Mouse (Mus musculus) kidney, embryonic 15.5 days (tissue): ENCODE measurements around the gene Cd180. TPM values are rescaled to one million over a fixed set of nuclear protein-coding genes. Genes with fewer than 3 reads are reported as not detected.

Experiments
- ATAC-seq: fragments of 200-750 bp; cut with Nextera tagmentation; replicated peaks from 2 replicates; pipeline ENCODE4 v1.8.0; 2017; ENCODE audit warnings: moderate TSS enrichment; ENCODE audit not compliant: low FRiP score
- H3K27ac ChIP-seq: fragments of 300-500 bp; sonication (generic); 2 replicates; pipeline ENCODE4 v1.5.1; 2015; ENCODE audit warnings: mild to moderate bottlenecking, inconsistent platforms
- H3K27me3 ChIP-seq: fragments of 300-500 bp; sonication (generic); 2 replicates; pipeline ENCODE4 v1.6.1; 2015; ENCODE audit warnings: inconsistent platforms
- H3K36me3 ChIP-seq: fragments of 300-500 bp; sonication (generic); 2 replicates; pipeline ENCODE4 v1.6.1; 2015; ENCODE audit warnings: inconsistent platforms
- H3K4me1 ChIP-seq: fragments of 300-500 bp; sonication (generic); 2 replicates; pipeline ENCODE4 v1.6.1; 2015; ENCODE audit warnings: inconsistent platforms
- H3K4me2 ChIP-seq: fragments of 300-500 bp; sonication (generic); 2 replicates; pipeline ENCODE4 v1.6.1; 2015; ENCODE audit warnings: moderate library complexity, mild to moderate bottlenecking, inconsistent platforms
- H3K4me3 ChIP-seq: fragments of 300-500 bp; sonication (generic); replicated peaks from 2 replicates; pipeline ENCODE4 v1.5.1; 2015; ENCODE audit warnings: mild to moderate bottlenecking, inconsistent platforms
- H3K9ac ChIP-seq: fragments of 300-500 bp; sonication (generic); 2 replicates; pipeline ENCODE4 v1.6.1; 2015; ENCODE audit warnings: mild to moderate bottlenecking, inconsistent platforms
- H3K9me3 ChIP-seq: fragments of 300-500 bp; sonication (generic); replicated peaks from 2 replicates; pipeline ENCODE4 v1.6.1; 2016; ENCODE audit warnings: inconsistent platforms
- WGBS: fragments of 180-500 bp; shearing (Covaris S2); methylation state at CpG from one replicate; pipeline ENCODE4 v1.1.7; 2015; ENCODE audit warnings: mixed read lengths; 5-methylcytosine and 5-hydroxymethylcytosine counted together
- polyA plus RNA-seq: library from polyadenylated mRNA; unstranded; fragments of >200 nt; fragmentation: Nextera tagmentation; extraction: Ambion mirVana; gene quantifications from 2 replicates; pipeline ENCODE4 v1.2.1, GENCODE M21; 2015

Cd180 gene
- polyA plus RNA-seq, 1 experiment from 2014 or later = 0.40 TPM

GRCm38 (mm10) chr13:102746803-102747561, 53.6 kb downstream of the Cd180 start:
- no peak overlapping the region for H3K9ac ChIP-seq
- no peak overlapping the region for H3K27ac ChIP-seq
- H3K36me3 ChIP-seq = peaks cover 68% of the 10 kb centered on the region
- no peak overlapping the region for H3K4me2 ChIP-seq
- WGBS = 91% methylated on average over 17 of the region's 17 CpGs
- H3K4me3 ChIP-seq = no peak overlapping the region
- no peak for ATAC-seq
- no peaks in the 10 kb centered on the region for H3K4me1 ChIP-seq
- no peaks in the 10 kb centered on the region for H3K27me3 ChIP-seq
- no peaks in the 10 kb centered on the region for H3K9me3 ChIP-seq

GRCm38 (mm10) chr13:102749194-102749593, 55.8 kb downstream of the Cd180 start:
- no peak overlapping the region for H3K4me2 ChIP-seq
- H3K9ac ChIP-seq = no peak overlapping the region
- no peak overlapping the region for H3K4me3 ChIP-seq
- H3K27ac ChIP-seq = no peak overlapping the region
- no peaks in the 10 kb centered on the region for H3K27me3 ChIP-seq
- no peaks in the 10 kb centered on the region for H3K9me3 ChIP-seq
- 0 out of 2 replicates have a peak, but pooled peaks cover 6% of the 10 kb centered on the region for H3K4me1 ChIP-seq
- 41% methylated on average over 6 of the region's 6 CpGs for WGBS
- no peak for ATAC-seq
- H3K36me3 ChIP-seq = peaks cover 64% of the 10 kb centered on the region

- H3K9ac ChIP-seq = no peak overlapping the region
- no peaks in the 10 kb centered on the region for H3K9me3 ChIP-seq
- H3K27ac ChIP-seq = no peak overlapping the region
- H3K4me1 ChIP-seq = 0 out of 2 replicates have a peak, but pooled peaks cover 6% of the 10 kb centered on the region
- no peak for ATAC-seq
- peaks cover 67% of the 10 kb centered on the region for H3K36me3 ChIP-seq
- H3K27me3 ChIP-seq = no peaks in the 10 kb centered on the region
- 87% methylated on average over 10 of the region's 10 CpGs for WGBS
- H3K4me2 ChIP-seq = no peak overlapping the region
- H3K4me3 ChIP-seq = no peak overlapping the region
Measured at GRCm38 (mm10) chr13:102749891-102750290, 56.5 kb downstream of the Cd180 start.

- H3K36me3 ChIP-seq = peaks cover 58% of the 10 kb centered on the region
- 78% methylated on average over 19 of the region's 19 CpGs for WGBS
Measured at GRCm38 (mm10) chr13:102753714-102754556, 60.6 kb downstream of the Cd180 start.

GRCm38 (mm10) chr13:102755124-102755523, 61.8 kb downstream of the Cd180 start:
- H3K4me3 ChIP-seq = no peak overlapping the region
- no peak overlapping the region for H3K9ac ChIP-seq
- H3K4me1 ChIP-seq = 0 out of 2 replicates have a peak, but pooled peaks cover 6% of the 10 kb centered on the region
- H3K4me2 ChIP-seq = no peak overlapping the region
- WGBS = 96% methylated on average over 8 of the region's 8 CpGs
- no peak overlapping the region for H3K27ac ChIP-seq
- no peaks in the 10 kb centered on the region for H3K9me3 ChIP-seq
- peaks cover 47% of the 10 kb centered on the region for H3K36me3 ChIP-seq
- no peaks in the 10 kb centered on the region for H3K27me3 ChIP-seq
- ATAC-seq = no peak

More at GRCm38 (mm10) chr13:102753714-102754556, 60.6 kb downstream of the Cd180 start:
- H3K9me3 ChIP-seq = no peaks in the 10 kb centered on the region
- no peak overlapping the region for H3K4me2 ChIP-seq
- H3K4me3 ChIP-seq = no peak overlapping the region
- 0 out of 2 replicates have a peak, but pooled peaks cover 6% of the 10 kb centered on the region for H3K4me1 ChIP-seq
- 0 out of 2 replicates have a peak, but pooled peaks have one; percentile 12 for ATAC-seq
- H3K27ac ChIP-seq = 0 out of 2 replicates have a peak overlapping the region, but pooled peaks have one; percentile 5
- H3K27me3 ChIP-seq = no peaks in the 10 kb centered on the region
- no peak overlapping the region for H3K9ac ChIP-seq

GRCm38 (mm10) chr13:102756071-102756470, 62.7 kb downstream of the Cd180 start:
- no peaks in the 10 kb centered on the region for H3K9me3 ChIP-seq
- WGBS = 82% methylated on average over 8 of the region's 8 CpGs
- H3K36me3 ChIP-seq = peaks cover 42% of the 10 kb centered on the region
- H3K4me1 ChIP-seq = 0 out of 2 replicates have a peak, but pooled peaks cover 6% of the 10 kb centered on the region
- H3K4me3 ChIP-seq = no peak overlapping the region
- H3K9ac ChIP-seq = no peak overlapping the region
- 0 out of 2 replicates have a peak overlapping the region, but pooled peaks have one; percentile 7 for H3K27ac ChIP-seq
- no peak overlapping the region for H3K4me2 ChIP-seq
- no peak for ATAC-seq
- no peaks in the 10 kb centered on the region for H3K27me3 ChIP-seq

GRCm38 (mm10) chr13:102758021-102758420, 64.7 kb downstream of the Cd180 start:
- Histone ChIP-seq H3K4me2 (no peak overlapping the region), H3K9me3 (no peaks in the 10 kb centered on the region), H3K36me3 (peaks cover 33% of the 10 kb centered on the region), H3K4me1 (peaks cover 11% of the 10 kb centered on the region; the same call in 1 of the 2 replicates), H3K4me3 (no peak overlapping the region), H3K27ac (no peak overlapping the region), H3K9ac (no peak overlapping the region), H3K27me3 (no peaks in the 10 kb centered on the region)
- no peak for ATAC-seq
- 97% methylated on average over 6 of the region's 6 CpGs for WGBS

GRCm38 (mm10) chr13:102761410-102761809, 68.1 kb downstream of the Cd180 start:
- Histone ChIP-seq H3K4me1 (peaks cover 6% of the 10 kb centered on the region; the same call in 1 of the 2 replicates), H3K4me3 (no peak overlapping the region), H3K9ac (no peak overlapping the region), H3K4me2 (no peak overlapping the region), H3K27ac (no peak overlapping the region), H3K9me3 (no peaks in the 10 kb centered on the region), H3K36me3 (peaks cover 45% of the 10 kb centered on the region), H3K27me3 (no peaks in the 10 kb centered on the region)
- WGBS = 67% methylated on average over 9 of the region's 9 CpGs
- ATAC-seq = no peak

- whole genome bisulfite sequencing = 90% methylated on average over 10 of the region's 10 CpGs
- H3K9ac ChIP-seq = no peak overlapping the region
- H3K36me3 ChIP-seq = peaks cover 52% of the 10 kb centered on the region
- H3K4me3 ChIP-seq = no peak overlapping the region
- ATAC-seq = no peak
- H3K27me3 ChIP-seq = no peaks in the 10 kb centered on the region
- H3K27ac ChIP-seq = no peak overlapping the region
- peaks cover 6% of the 10 kb centered on the region; the same call in 1 of the 2 replicates for H3K4me1 ChIP-seq
- H3K9me3 ChIP-seq = no peaks in the 10 kb centered on the region
- no peak overlapping the region for H3K4me2 ChIP-seq
Measured at GRCm38 (mm10) chr13:102762203-102762602, 68.8 kb downstream of the Cd180 start.

- Histone ChIP-seq H3K36me3 (peaks cover 52% of the 10 kb centered on the region), H3K27ac (no peak overlapping the region), H3K9ac (no peak overlapping the region), H3K4me2 (no peak overlapping the region), H3K27me3 (no peaks in the 10 kb centered on the region), H3K9me3 (no peaks in the 10 kb centered on the region), H3K4me1 (peaks cover 6% of the 10 kb centered on the region; the same call in 1 of the 2 replicates), H3K4me3 (no peak overlapping the region)
- 91% methylated on average over 1 of the region's 1 CpGs for WGBS
- no peak for ATAC-seq
Measured at GRCm38 (mm10) chr13:102764218-102764617, 70.9 kb downstream of the Cd180 start.

GRCm38 (mm10) chr13:102765216-102765615, 71.9 kb downstream of the Cd180 start:
- no peaks in the 10 kb centered on the region for H3K27me3 ChIP-seq
- 93% methylated on average over 11 of the region's 11 CpGs for WGBS
- H3K9ac ChIP-seq = no peak overlapping the region
- no peaks in the 10 kb centered on the region for H3K9me3 ChIP-seq
- H3K4me3 ChIP-seq = no peak overlapping the region
- H3K27ac ChIP-seq = no peak overlapping the region
- ATAC-seq = no peak
- peaks cover 6% of the 10 kb centered on the region; the same call in 1 of the 2 replicates for H3K4me1 ChIP-seq
- no peak overlapping the region for H3K4me2 ChIP-seq
- peaks cover 61% of the 10 kb centered on the region for H3K36me3 ChIP-seq

- no peak for ATAC-seq
Measured at GRCm38 (mm10) chr13:102767110-102767509, 73.8 kb downstream of the Cd180 start.

More at GRCm38 (mm10) chr13:102767110-102767509, 73.8 kb downstream of the Cd180 start:
- peaks cover 69% of the 10 kb centered on the region for H3K36me3 ChIP-seq
- H3K4me3 ChIP-seq = no peak overlapping the region
- no peaks in the 10 kb centered on the region for H3K9me3 ChIP-seq
- 72% methylated on average over 7 of the region's 7 CpGs for WGBS
- H3K4me1 ChIP-seq = peaks cover 5% of the 10 kb centered on the region; the same call in 1 of the 2 replicates
- H3K4me2 ChIP-seq = no peak overlapping the region
- H3K27ac ChIP-seq = no peak overlapping the region
- no peak overlapping the region for H3K9ac ChIP-seq
- no peaks in the 10 kb centered on the region for H3K27me3 ChIP-seq
